Mouse (Mus musculus): ENCODE results near the gene Bcorl1.

Gene Bcorl1

DNA sequence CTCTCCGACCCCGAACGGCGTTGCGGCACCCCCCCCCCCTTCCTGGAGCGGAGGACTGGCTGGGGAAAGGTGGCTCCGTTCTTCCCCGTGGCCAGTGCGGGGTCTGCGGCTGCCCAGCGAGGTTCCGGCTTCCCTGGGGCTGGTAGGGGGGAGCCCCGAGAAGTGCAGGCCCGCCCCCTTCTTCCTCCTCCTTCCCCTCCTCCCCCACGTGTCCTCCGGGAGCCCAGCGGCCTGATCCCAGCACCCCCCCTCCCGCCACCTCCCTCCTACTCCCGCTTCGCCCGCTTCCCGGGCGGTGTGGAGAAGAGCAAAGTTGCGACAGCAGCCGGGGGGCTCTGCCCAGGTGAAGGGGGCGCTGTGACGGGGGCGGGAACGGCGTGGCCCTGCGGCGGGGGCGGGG, at the start of gene Bcorl1:
TSS of gene Bcorl1 (plus strand) at position 218 of the 400 bp plus-strand sequence.
- DNase-seq (ENCODE audit: low spot score), result peak; percentile 7

DNA sequence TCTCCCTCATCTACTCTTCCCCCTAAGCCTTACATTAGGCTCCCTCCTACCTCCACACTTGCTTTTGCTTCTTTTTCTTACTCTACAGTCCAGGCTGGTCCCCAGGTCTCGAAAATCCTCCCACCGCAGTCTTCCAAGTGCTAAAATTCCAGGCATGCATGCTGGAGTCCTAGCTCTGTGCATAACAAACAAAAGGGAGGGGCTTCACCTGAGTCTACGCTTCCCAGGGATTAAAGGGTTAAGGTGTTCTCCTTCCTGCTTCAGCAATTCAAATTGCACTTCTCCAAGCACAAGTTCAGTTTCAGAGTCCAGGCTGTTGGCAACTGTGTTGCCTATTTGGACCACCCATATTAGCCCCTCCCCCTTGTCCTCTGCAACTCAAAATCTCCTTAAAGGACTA, 49.7 kb upstream of the Bcorl1 start:
- DNase-seq (ENCODE audit: low spot score), result no peak

DNA sequence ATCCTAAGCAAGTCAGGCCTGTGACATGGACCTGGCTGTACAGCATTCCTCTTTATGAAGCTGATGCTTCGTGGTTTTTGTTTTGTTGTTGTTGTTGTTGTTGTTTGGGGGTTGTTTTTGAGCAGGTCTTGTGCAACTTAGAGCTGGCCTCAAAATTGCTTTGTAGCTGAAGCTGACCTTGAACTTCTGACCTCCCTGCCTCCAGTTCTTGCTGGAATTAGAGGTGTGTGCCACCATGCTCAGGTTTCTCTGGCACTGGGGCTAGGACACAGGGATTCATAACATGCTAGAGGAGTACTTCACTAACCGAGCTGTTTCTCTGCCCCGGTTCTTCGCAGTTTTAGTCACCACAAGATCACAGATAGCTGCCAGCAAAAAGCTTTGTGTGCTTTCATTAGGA, 35.8 kb upstream of the Bcorl1 start:
- no peak for DNase-seq (ENCODE audit: low spot score)

DNA sequence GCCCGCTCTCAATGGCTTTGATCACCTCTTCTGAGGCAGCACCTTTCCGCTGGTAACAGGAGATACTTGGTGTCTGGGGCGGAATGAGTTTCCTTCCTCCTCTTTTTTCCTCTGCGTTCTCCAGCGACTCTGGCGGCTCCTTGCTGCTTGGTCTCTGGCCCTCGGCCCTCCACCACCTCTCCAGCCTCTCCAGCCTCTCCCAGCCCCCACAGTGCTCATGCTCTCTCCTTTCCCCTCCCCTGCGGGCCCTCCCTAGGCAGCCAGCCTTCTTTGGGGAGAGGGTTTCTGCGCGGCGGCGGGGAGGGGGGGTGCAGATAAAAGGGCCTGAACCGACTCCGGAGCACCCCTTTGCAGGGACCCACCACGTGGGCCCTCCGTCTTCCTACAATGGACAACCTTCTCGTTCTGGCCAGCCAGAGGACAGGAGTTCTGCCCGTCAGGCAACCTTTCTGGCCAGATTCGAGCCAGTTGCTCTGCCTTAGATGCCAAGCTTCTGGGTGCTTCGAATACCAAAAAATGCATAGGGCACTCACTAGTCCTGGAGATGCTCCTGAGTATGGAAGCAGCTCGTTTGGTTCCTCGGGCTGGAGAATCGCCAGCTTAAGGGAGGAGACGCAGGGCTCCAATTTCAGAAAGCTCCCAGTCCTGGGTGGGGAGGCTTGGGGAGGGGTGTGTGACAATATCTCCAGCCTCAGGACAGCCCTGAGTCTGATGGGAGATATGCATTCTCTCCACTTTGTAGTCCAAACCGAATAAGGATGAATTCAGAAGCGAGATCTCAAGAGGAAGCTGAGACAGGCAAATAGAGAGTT, 30.2 kb upstream of the Bcorl1 start:
- DNase-seq (ENCODE audit: low spot score), result no peak

DNA sequence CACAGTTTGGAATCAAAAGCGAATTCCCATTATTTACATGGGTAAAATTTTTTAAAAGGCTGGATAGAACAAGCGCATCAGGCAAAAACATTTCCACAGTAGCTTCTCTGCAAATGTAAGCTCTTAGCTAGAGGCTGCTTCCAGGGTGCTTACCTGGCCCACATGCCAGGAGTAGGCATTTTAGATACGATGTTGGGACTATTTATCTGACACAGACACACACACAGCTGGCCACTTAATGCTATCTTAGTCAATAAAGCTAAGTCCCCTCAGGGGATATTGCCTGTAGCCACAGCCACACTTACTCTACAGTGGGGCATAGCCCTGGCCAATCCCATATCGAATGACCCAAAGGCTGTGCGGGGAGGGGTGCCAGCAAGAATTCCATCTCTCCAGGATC, 29.4 kb upstream of the Bcorl1 start:
- no peak for DNase-seq (ENCODE audit: low spot score)

DNA sequence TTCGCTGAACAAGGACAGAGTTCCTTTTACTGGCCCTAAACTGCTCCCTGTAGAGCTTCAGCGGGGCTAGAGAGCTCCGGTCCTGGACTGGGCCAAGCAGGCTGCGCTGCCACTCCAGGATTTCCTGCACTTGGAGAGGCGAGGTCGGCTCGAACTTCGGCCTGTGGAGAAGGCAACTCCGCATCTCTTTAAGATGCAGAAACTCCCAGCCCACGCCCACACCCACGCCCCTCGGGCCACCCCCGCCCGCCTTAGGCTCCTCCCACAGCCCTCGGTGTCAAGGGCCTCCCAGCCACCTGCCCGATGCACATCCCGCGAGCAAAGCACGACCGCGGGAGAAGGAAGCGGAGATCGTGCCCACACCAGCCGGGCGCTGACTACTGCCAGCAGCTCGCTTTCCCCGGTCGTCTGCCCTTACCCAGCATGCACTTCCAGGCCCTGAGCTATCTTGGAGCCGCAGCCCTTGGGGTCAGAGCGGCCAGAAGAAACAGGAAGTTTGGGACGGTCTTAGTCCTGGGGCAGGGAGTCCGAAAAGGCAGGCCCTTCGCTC, 26.6 kb upstream of the Bcorl1 start:
- peak; percentile 68 for DNase-seq (ENCODE audit: low spot score)

DNA sequence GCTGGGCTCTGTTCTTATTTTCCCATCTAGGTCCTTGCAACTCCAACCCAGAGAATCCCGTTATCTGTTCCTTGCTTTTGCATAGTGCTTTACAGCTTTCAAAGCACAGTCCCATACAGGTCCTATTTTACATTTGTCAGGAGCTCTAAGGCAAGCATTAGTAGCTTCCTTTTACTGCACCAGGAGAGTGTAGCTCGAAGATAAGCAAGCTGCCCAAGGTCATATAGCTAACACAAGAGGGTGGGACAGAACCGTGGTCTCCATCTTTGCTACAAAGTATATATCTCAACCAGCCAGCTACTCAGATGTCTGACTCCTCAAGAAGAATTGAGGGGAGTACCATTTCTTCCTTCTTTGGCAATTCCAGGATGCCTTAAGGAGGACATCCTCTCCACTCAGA, 23.7 kb upstream of the Bcorl1 start:
- no peak for DNase-seq (ENCODE audit: low spot score)

DNA sequence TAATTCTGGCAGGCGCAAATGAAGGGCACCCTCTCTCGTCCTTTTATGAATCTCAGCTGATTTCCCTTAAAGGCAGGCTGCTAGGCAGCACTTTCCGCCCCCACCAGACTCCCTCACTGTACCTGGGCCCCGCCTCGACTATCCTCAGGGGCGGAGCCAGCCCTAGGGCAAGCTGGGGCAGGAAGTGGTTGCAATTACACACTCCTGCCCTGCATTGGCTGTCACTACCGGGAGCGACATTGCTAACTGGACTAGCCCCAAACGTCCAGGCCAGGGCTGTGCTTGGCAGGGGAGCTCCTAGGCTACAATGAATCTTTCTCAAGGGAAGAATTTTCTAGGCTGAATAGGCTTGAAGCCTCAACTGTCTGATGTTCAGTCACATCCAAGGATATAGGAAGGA, 23.0 kb upstream of the Bcorl1 start:
- no peak for DNase-seq (ENCODE audit: low spot score)

DNA sequence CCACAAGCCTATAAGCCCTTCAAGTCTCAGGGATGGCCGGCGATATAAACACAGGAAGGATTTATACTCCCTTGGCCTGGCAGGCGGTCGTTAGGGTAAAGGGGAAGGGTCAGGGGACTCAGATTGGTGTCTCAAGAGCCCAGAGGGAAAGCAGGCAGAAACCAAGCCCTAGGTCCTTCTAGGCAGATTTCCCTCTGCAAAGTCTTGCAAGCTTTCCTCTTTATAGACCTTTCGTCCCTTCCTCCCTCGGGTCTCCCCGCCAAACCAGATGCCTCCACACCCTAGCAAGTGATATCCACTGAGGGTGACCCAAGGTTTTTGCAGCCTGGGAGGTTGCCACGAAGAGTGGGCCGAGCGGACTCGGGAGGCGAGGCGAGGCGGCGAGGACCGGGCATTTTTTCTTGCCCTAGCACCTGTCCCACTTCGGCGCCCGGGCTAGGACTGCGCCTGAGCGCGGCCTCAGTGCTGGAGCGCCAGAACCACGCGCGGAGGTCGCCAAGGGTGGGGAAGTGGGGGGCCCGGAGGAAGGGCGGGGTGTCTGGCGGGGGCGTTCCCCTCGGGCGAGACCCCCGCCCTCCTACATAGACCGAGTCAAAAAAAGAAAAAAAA, 613 bp upstream of the Bcorl1 start:
- peak; percentile 6 for DNase-seq (ENCODE audit: low spot score)

DNA sequence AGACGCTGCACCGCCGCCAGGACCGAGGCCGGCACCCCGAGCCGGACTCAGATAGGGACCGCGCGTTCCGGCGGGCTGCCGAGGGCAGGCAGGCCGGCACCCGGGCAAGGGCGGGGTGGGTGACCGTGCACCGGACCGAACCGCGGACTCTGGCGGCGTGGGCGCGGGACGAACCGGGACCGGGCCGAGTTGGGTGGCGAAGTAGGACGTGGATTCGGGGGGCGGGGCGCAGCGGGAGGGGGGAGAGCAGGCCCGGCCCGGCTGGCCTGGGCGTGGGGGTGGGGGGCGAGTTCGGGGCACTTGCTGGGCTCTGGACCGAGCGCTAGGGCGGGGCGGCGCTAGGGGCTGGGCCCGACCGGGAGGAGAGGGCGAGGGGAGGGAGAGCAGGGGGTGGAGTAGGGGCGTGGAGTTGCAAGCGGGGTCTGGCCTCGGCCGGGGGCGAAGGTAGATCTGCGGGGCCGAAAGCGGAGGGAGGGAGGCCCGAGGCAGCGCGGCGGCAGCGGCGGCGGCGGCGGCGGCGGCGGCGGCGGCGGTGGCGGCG, 533 bp downstream of the Bcorl1 start:
- peak; percentile 24 for DNase-seq (ENCODE audit: low spot score)

DNA sequence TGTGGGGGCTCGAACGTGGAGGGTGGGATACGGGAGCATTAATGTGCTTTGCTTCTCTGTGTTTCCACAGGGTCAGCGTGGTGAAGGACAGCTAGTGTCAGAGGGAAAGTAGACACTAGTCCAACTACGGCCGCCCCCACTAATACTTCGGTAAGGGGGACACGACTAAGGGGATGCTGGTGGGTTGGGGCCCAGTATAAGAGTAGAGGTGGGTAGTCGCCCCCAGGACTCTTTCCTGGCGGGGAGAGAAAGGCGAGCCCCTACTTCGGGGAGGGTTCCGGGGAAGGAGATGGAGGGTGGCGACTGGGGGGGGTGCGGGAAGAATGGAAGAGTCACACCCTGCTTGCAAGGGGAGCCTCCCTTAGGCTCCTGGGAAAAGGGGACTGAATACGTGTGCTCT, 1.6 kb downstream of the Bcorl1 start:
- no peak for DNase-seq (ENCODE audit: low spot score)

DNA sequence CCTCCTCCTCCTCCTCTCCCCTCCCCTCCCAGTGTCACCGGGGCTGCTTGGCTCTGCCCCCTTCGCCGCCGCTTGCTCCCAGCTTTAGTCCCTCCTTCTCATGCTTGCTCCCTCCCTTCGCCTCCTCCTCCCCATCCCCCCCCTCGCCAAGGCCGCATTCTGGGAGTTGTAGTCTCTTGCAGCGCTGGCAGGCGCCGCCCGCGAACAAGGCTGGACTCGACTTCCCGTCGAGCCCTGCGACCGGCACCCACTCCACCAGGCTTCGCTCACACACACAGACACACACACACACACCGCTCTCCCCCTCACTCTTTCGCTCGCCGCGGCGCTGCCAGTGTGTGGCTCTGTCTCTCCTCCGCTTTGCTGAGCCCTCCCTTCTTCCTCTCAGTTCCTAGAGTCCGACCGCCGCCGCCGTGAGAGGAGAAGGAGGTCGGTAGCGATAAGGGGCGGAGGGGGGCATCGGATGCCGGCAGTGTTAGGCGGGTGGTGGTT, 2.3 kb downstream of the Bcorl1 start:
- peak; percentile 86 for DNase-seq (ENCODE audit: low spot score)

DNA sequence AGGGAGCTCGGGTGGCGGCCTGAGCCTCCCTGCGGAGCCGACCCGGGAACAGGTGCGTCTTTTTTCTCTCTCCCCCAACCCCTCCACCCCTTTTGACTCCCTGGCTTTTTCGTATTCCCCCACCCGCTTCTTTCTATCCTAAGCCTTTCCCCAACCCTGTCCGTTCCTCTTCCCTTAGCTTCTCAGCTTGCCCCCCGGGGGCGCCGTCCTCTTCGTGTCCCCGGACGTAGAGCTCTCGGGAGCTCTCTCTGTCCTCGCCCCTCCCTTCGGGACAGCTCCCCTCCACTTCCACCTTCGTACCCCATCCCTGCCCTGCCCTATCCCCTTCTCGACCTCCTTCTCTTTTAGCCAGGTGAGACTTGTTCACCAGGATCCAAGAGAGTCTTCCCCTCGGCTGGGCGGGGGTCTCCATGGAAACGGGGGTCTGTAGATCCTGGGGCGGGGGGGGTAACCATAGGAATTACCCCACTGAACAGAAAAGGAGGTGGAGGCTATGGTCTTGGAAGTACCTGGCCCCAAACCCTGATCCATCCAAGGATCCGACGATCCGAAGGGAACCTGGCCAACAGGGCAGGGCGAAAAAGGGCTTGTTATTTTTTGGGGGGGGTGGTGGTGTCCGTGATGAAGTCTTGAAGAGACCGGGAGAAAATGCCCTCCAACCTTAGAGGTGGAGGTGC, 2.9 kb downstream of the Bcorl1 start:
- DNase-seq (ENCODE audit: low spot score), result peak; percentile 12

DNA sequence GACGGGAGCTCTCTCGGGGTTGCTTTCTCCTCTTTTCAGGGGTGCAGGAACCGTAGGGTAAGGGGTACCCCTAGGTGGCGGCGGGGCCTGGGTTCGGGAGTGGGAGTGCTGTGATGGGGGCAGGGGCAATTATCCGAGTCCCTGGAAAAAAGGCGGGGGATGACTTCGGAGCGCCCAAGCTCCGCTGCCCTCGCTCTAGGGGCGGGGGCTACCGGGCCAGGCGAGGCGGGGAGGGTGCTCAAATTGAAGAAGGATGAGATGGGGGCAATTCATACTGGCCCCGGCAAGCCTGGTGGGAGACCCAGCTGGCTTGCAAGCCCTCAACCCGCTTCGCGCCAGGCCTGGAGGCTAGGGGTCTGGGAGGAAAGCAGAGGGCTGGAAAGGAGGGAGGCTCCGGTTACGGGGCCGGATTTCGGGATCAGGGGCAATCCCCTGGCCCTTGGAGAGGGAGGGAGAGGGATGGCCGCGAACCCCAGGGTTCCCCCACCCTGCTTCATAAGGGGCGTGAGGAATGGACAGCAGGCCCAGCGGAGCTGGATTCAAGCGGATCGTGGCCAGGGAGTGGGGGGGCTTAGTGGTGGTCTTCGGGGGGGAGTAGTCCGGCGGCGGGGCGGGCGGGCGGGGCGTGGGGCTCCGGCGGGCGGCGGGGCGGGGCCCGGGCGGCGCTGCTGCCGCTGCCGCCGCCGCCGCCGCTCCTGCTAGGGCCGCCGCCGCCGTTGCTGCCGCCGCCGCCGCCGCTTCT, 3.7 kb downstream of the Bcorl1 start:
- no peak for DNase-seq (ENCODE audit: low spot score)

DNA sequence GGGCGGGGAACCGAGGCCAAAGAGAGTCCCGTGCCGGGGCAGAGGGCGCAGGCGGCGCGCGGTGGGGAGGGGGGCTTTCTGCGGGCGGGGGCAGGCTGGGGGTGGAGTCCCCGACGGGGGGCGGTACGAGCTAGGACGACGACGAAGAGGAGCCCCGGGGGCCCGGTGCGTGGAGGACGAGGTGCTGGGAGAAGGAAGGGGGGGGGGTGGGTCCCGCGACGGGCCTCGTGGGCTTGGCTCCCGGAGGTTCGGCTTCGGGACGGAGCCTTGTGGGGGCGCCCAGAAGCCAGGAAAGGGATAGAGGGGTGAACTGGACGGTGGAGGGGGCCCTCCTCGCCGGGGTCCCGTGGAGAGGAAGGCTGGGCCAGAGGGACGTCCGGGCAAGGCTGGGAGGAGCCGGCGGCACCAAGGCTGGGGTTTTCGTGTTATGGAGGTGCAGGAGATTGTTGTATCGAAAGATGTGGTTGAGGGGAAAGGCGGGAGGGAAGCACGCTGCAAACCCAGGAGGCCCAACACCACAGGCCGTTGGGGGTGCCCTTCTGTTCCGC, 4.3 kb downstream of the Bcorl1 start:
- peak; percentile 16 for DNase-seq (ENCODE audit: low spot score)

DNA sequence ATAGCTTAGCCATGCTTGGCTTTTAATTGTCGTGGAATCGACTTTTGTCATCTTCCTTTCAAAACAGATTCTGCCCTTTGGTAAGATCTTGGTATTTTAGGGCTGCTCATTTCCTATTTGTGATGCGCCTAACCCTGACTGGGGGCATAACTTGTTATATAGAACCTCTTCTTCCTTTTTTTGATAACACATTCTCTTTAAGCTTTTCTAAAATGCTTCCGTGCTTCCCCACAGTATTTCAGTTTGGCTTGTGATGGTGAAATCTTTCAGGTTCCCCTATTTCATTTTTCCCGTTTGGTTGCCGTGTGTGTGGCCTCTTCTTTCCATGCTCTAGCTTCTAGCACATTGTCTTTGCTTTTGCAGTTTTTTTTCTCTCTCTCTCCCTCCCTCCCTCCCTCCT, 14.2 kb downstream of the Bcorl1 start:
- no peak for DNase-seq (ENCODE audit: low spot score)

DNA sequence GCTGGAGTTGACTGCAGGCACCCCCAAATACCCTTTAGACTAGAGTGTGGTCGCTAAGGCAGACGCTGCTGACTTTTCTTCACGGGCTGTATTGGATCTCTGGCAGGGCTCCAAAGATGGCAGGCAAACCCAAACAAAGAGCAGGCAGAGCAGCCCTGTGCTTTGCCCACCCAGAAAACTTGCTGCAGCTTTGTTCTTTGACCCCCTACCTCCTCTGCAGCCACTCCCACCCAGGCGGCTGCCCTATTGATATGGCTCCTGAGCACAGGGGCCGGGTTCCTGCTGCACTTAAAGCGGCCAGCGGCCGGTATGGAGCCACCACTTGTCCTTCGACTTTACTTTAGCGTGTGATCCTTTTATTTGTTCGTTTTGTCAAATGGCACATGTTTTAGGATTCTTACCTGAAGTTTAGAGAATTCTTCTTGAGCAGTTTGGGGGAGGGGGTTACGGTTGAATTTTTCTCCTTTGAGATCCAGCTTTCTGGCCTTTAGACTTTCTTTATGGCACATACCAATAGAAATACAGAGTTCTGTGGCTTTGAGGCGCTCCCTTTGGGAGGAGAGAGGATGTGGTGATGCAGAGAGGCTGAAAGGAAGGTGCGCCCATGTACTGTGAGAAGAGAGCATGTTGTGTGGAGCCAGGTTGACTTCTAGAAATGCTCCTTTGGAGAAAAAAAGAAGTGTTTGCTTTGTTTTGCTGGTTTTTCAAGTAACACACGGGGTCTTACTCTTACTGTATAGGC, 24.8 kb downstream of the Bcorl1 start:
- DNase-seq (ENCODE audit: low spot score), result no peak

DNA sequence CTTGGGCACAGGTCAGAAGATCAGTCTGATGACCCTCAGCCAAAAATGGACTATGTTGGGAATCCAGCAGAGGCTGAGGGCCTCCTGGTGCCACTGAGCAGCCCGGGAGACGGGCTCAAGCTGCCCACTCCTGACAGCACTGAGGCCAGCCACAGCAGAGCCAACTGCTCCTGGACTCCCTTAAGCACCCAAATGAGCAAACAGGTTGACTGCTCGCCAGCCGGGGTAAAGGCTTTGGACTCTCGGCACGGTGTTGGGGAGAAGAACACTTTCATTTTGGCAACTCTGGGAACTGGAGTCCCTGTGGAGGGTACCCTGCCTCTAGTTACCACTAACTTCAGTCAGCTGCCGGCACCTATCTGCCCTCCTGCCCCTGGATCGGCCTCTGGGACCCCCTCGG, 26.7 kb downstream of the Bcorl1 start:
- no peak for DNase-seq (ENCODE audit: low spot score)

DNA sequence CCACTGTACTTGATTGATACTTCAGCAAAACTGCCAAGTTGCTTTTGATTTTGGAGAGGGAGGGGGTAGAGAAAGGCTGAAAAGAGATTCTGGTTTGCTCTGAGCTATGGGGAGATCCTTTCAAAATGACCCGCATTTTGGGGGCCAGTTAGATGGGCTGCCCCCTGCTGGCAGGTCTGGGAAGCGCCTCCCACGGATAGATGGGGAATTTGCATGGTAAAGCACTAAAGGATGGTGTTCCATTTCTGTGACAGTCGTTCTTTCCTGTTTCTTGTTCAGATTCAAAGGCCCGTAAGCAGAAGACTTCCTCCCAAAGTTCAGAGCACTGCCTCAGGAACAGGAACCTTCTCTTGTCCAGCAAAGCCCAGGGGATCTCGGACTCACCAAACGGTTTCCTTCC, 42.5 kb downstream of the Bcorl1 start:
- no peak for DNase-seq (ENCODE audit: low spot score)

DNA sequence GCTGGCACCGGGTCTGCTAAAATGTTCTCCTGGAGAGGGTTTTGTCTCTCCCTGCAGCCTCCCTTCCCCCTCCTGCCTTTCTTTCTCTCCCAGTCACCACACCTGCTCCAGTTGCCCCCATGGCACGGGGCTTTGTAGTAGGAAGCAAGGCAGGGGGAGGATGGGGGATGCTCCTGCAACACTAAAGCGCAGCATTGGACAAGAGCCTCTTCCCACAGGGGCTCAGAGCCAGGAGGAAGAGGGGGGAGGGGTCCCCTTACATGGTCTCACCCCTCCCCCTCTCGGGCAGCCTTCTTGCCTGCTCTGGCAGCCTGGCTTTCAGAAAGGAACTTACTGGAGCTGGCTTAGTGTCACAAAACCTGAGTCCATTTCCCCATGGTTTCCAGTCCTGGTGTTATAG, 44.8 kb downstream of the Bcorl1 start:
- DNase-seq (ENCODE audit: low spot score), result peak; percentile 7

DNA sequence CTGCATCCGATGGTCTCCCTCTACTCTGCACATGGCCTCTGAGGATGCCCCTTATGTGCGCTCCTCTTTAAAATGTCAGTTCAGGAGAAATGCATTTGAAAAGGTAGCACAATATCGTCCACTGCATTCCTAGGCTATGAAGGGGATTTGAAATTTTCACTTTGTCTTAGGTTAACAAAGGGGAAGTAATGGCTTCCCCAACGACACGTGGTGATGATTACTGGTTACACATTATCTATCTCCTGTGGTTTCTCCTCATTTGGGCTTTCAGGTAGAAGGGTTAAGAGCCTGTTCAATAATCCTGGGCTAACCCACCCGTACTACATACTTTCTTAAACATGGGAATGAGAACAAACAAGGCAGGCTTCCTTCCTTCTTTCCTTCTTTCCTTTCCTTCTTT, 48.2 kb downstream of the Bcorl1 start:
- no peak for DNase-seq (ENCODE audit: low spot score)
